Mouse (Mus musculus) c-Kit-positive CD71-negative TER-119-negative erythroid progenitor cells, embryonic 14.5 days (primary cell): ENCODE results near the gene Mmrn2.

ENCODE experiments used
- DNase-seq: peaks from one replicate; pipeline ENCODE4 v3.0.0-alpha.2; 2013; ENCODE audit warnings: low read depth

Gene Mmrn2

GRCm38 (mm10) chr14:34375415-34375904 is at the start of gene Mmrn2:
Mmrn2 (plus strand) TSS chr14:34375465.
- DNase-seq: no peak

- DNase-seq: no peak
Observed at GRCm38 (mm10) chr14:34326606-34327005, 48.7 kb upstream of the Mmrn2 start.

GRCm38 (mm10) chr14:34327618-34328017 is 47.6 kb upstream of the Mmrn2 start:
- DNase-seq: no peak

GRCm38 (mm10) chr14:34330657-34331158 is 44.6 kb upstream of the Mmrn2 start:
- no peak for DNase-seq

GRCm38 (mm10) chr14:34331886-34332285 is 43.4 kb upstream of the Mmrn2 start:
- DNase-seq: no peak

- DNase-seq: no peak
Observed at GRCm38 (mm10) chr14:34332476-34332875, 42.8 kb upstream of the Mmrn2 start.

- DNase-seq: no peak
Observed at GRCm38 (mm10) chr14:34339446-34339845, 35.8 kb upstream of the Mmrn2 start.

GRCm38 (mm10) chr14:34341993-34342392 is 33.3 kb upstream of the Mmrn2 start:
- DNase-seq: no peak

- DNase-seq: no peak
Observed at GRCm38 (mm10) chr14:34343078-34343477, 32.2 kb upstream of the Mmrn2 start.

GRCm38 (mm10) chr14:34344361-34344760 is 30.9 kb upstream of the Mmrn2 start:
- no peak for DNase-seq

- no peak for DNase-seq
Observed at GRCm38 (mm10) chr14:34345771-34346566, 29.3 kb upstream of the Mmrn2 start.

- no peak for DNase-seq
Observed at GRCm38 (mm10) chr14:34347084-34347483, 28.2 kb upstream of the Mmrn2 start.

GRCm38 (mm10) chr14:34348301-34348700 is 27.0 kb upstream of the Mmrn2 start:
- DNase-seq: no peak

- no peak for DNase-seq
Observed at GRCm38 (mm10) chr14:34349007-34349406, 26.3 kb upstream of the Mmrn2 start.

GRCm38 (mm10) chr14:34351660-34352059 is 23.6 kb upstream of the Mmrn2 start:
- no peak for DNase-seq

GRCm38 (mm10) chr14:34352523-34352922 is 22.7 kb upstream of the Mmrn2 start:
- no peak for DNase-seq

GRCm38 (mm10) chr14:34353326-34353725 is 21.9 kb upstream of the Mmrn2 start:
- DNase-seq: no peak

GRCm38 (mm10) chr14:34354456-34354855 is 20.8 kb upstream of the Mmrn2 start:
- no peak for DNase-seq

- no peak for DNase-seq
Observed at GRCm38 (mm10) chr14:34355301-34355700, 20.0 kb upstream of the Mmrn2 start, which contains the start of gene Fam25c. Fam25c (minus strand) TSS chr14:34355433.

GRCm38 (mm10) chr14:34357671-34358455 is 17.4 kb upstream of the Mmrn2 start:
- no peak for DNase-seq

- no peak for DNase-seq
Observed at GRCm38 (mm10) chr14:34359676-34360244, 15.5 kb upstream of the Mmrn2 start.

GRCm38 (mm10) chr14:34360251-34360650 is 15.0 kb upstream of the Mmrn2 start:
- no peak for DNase-seq
